Mouse (Mus musculus): ENCODE data around the gene Mllt11. TPM values are rescaled to one million over a fixed set of nuclear protein-coding genes. Genes with fewer than 3 reads are reported as not detected.

Mllt11 gene
- polyA plus RNA-seq, 1 experiment, result 12.3 TPM

GRCm38 (mm10) chr3:95270766-95271364 lies 38.9 kb upstream of the Mllt11 start:
- no peak for TF ChIP-seq CTCF (IDR thresholded peaks at IDR 0.05; ENCODE audit: insufficient read depth, low read length)
- no peak for TF ChIP-seq POLR2A (IDR thresholded peaks at IDR 0.05; ENCODE audit: borderline replicate concordance, extremely low read depth, low read depth, low read length)
- no peak for DNase-seq
- WGBS, result 84% methylated on average over 12 of the region's 12 CpGs
- Histone ChIP-seq H3K4me1 (ENCODE audit: control insufficient read depth, insufficient read depth, low read length) (no peaks in the 10 kb centered on the region), H3K4me3 (replicated peaks; ENCODE audit: extremely low read depth, low read depth, low read length) (no peak overlapping the region)

GRCm38 (mm10) chr3:95269789-95270188 lies 37.8 kb upstream of the Mllt11 start:
- H3K4me3 ChIP-seq (replicated peaks; ENCODE audit: extremely low read depth, low read depth, low read length), result no peak overlapping the region
- DNase-seq, result no peak
- TF ChIP-seq POLR2A (IDR thresholded peaks at IDR 0.05; ENCODE audit: borderline replicate concordance, extremely low read depth, low read depth, low read length), result no peak
- TF ChIP-seq CTCF (IDR thresholded peaks at IDR 0.05; ENCODE audit: insufficient read depth, low read length), result no peak
- H3K4me1 ChIP-seq (ENCODE audit: control insufficient read depth, insufficient read depth, low read length), result no peaks in the 10 kb centered on the region
- 89% methylated on average over 5 of the region's 5 CpGs for WGBS

DNA sequence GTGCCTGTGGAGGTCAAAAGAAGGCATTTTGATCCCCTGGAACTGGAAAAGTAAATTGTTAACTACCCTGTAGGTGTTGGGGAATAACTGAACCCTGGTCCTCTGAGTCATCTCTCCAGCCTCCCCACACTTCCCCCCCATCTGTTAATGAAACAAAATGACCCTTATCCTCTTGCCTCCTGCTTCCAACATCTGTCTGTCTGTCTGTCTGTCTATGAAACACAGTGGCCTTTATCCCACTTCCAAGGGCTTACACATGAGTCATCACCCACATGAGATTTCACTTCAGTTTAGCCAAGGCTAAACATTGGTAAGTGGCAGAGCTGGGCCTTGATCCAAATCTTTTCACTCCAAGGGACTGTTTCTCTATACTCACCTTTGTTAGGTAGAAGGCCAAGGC lies 35.9 kb upstream of the Mllt11 start:
- TF ChIP-seq POLR2A (IDR thresholded peaks at IDR 0.05; ENCODE audit: borderline replicate concordance, extremely low read depth, low read depth, low read length) (no peak), CTCF (IDR thresholded peaks at IDR 0.05; ENCODE audit: insufficient read depth, low read length) (no peak)
- DNase-seq, result no peak

DNA sequence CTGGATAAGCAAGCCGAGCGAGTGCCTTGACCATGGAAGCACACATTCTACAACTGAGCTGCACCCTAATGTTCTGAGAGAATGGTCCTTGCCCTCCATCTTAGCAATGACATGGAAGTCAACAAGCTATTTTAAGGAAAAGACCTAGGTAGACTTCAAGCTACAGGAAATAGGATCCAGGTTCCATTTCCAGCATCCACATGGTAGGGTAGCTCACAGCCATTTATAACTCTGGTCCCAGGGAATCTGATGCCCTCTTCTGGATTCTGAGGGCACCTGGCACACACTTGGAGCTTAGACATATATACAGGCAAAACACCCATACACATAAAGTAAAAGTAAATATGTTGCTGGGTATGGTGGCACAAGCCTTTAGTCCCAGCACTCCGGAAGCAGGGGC lies 34.1 kb upstream of the Mllt11 start:
- DNase-seq, result no peak
- no peak for TF ChIP-seq POLR2A (IDR thresholded peaks at IDR 0.05; ENCODE audit: borderline replicate concordance, extremely low read depth, low read depth, low read length)
- no peak for TF ChIP-seq CTCF (IDR thresholded peaks at IDR 0.05; ENCODE audit: insufficient read depth, low read length)
- Histone ChIP-seq H3K4me1 (ENCODE audit: control insufficient read depth, insufficient read depth, low read length) (peaks cover 2% of the 10 kb centered on the region; the same call in 1 of the 2 replicates), H3K4me3 (replicated peaks; ENCODE audit: extremely low read depth, low read depth, low read length) (no peak overlapping the region)
- 94% methylated on average over 3 of the region's 3 CpGs for WGBS

More for the DNA sequence above, 35.9 kb upstream of the Mllt11 start:
- Histone ChIP-seq H3K4me3 (replicated peaks; ENCODE audit: extremely low read depth, low read depth, low read length) (no peak overlapping the region), H3K4me1 (ENCODE audit: control insufficient read depth, insufficient read depth, low read length) (peaks cover 2% of the 10 kb centered on the region; the same call in 1 of the 2 replicates)

GRCm38 (mm10) chr3:95264724-95265123 lies 32.8 kb upstream of the Mllt11 start:
- 86% methylated on average over 1 of the region's 1 CpGs for WGBS
- peaks cover 2% of the 10 kb centered on the region; the same call in 1 of the 2 replicates for H3K4me1 ChIP-seq (ENCODE audit: control insufficient read depth, insufficient read depth, low read length)
- no peak overlapping the region for H3K4me3 ChIP-seq (replicated peaks; ENCODE audit: extremely low read depth, low read depth, low read length)
- DNase-seq, result no peak
- TF ChIP-seq CTCF (IDR thresholded peaks at IDR 0.05; ENCODE audit: insufficient read depth, low read length), result no peak
- TF ChIP-seq POLR2A (IDR thresholded peaks at IDR 0.05; ENCODE audit: borderline replicate concordance, extremely low read depth, low read depth, low read length), result no peak

- no peak for TF ChIP-seq POLR2A (IDR thresholded peaks at IDR 0.05; ENCODE audit: borderline replicate concordance, extremely low read depth, low read depth, low read length)
- peak; percentile 86 for TF ChIP-seq CTCF (IDR thresholded peaks at IDR 0.05; ENCODE audit: insufficient read depth, low read length)
- Histone ChIP-seq H3K4me3 (replicated peaks; ENCODE audit: extremely low read depth, low read depth, low read length) (no peak overlapping the region), H3K4me1 (ENCODE audit: control insufficient read depth, insufficient read depth, low read length) (peaks cover 2% of the 10 kb centered on the region; the same call in 1 of the 2 replicates)
- DNase-seq, result peak; percentile 75
- 36% methylated on average over 11 of the region's 11 CpGs for WGBS
Measured at GRCm38 (mm10) chr3:95263089-95263739, 31.2 kb upstream of the Mllt11 start.

- no peak for DNase-seq
- H3K4me3 ChIP-seq (replicated peaks; ENCODE audit: extremely low read depth, low read depth, low read length), result no peak overlapping the region
- no peak for TF ChIP-seq POLR2A (IDR thresholded peaks at IDR 0.05; ENCODE audit: borderline replicate concordance, extremely low read depth, low read depth, low read length)
- no peak for TF ChIP-seq CTCF (IDR thresholded peaks at IDR 0.05; ENCODE audit: insufficient read depth, low read length)
- WGBS, result 89% methylated on average over 4 of the region's 4 CpGs
- peaks cover 2% of the 10 kb centered on the region; the same call in 1 of the 2 replicates for H3K4me1 ChIP-seq (ENCODE audit: control insufficient read depth, insufficient read depth, low read length)
Measured at GRCm38 (mm10) chr3:95261975-95262374, 30.0 kb upstream of the Mllt11 start.

DNA sequence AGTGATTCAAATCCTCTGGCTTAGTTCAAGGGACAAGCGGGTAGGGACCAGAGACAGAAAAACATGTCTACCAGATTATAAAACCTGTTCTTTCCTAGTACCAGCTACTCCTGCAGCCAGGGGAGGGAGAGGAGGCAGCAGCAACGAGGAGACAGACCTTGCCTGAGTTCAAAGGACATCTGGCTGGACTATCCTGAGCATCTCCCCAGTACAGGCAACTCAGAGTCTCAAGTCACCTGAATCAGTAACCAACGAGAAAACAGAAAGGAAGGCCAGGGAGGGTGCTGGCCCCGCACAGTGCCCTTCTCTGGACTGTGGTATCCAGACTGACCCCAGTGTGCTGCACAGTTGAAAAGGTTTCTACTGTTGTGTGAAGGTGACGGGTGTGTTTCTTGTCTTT lies 25.0 kb upstream of the Mllt11 start:
- WGBS, result 88% methylated on average over 5 of the region's 5 CpGs
- no peak for DNase-seq

DNA sequence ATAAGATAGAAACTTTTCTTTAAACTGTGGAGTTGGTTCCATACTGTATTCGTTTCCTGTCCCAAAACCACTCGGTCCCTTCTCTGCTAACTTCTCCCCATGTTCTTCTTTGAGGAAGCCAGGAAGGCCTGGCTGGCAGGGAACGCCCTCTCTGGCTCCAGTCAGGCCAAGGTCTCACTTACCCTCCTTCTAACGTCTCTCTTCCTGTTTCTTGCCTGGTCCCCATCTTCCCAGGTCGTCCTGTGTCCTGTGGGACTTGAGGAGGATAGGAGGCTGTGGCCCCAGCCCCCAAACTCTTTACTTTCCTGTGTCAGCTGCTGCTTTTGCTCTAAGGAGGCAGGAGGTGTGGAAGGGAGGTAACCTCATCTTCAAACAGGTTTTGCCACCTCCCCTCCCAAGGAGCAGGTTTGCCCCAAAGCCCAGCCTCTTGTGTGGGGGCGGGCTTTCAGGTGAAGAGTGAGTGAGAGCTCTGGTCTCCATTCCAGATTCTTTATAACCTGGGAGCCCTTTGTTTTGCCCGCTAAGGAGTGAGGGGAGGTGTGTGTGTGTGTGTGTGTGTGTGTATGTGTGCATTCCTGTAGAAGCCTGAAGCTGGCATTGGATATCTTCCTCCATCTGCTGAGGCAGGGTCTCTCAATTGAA lies 18.9 kb upstream of the Mllt11 start, which contains the start of gene Bnipl:
Gene Bnipl, minus strand, starts transcription at position 411 of the 642 bp plus-strand sequence.
- WGBS, result 42% methylated on average over 7 of the region's 7 CpGs
- DNase-seq, result no peak
- H3K4me1 ChIP-seq (ENCODE audit: control insufficient read depth, insufficient read depth, low read length), result no peaks in the 10 kb centered on the region
- H3K4me3 ChIP-seq (replicated peaks; ENCODE audit: extremely low read depth, low read depth, low read length), result no peak within 1 kb of the TSS
- TF ChIP-seq POLR2A (IDR thresholded peaks at IDR 0.05; ENCODE audit: borderline replicate concordance, extremely low read depth, low read depth, low read length), result no peak
- no peak for TF ChIP-seq CTCF (IDR thresholded peaks at IDR 0.05; ENCODE audit: insufficient read depth, low read length)

More for the DNA sequence above, 25.0 kb upstream of the Mllt11 start:
- H3K4me3 ChIP-seq (replicated peaks; ENCODE audit: extremely low read depth, low read depth, low read length), result no peak overlapping the region
- TF ChIP-seq CTCF (IDR thresholded peaks at IDR 0.05; ENCODE audit: insufficient read depth, low read length) (no peak), POLR2A (IDR thresholded peaks at IDR 0.05; ENCODE audit: borderline replicate concordance, extremely low read depth, low read depth, low read length) (no peak)
- no peaks in the 10 kb centered on the region for H3K4me1 ChIP-seq (ENCODE audit: control insufficient read depth, insufficient read depth, low read length)

Measured in lung, adult 2 months (tissue).